Mouse (Mus musculus): ENCODE data around the gene Galnt18. TPM values are rescaled to one million over a fixed set of nuclear protein-coding genes. Genes with fewer than 3 reads are reported as not detected.

Galnt18 gene
- total RNA-seq, 1 experiment = 0.89 TPM

DNA sequence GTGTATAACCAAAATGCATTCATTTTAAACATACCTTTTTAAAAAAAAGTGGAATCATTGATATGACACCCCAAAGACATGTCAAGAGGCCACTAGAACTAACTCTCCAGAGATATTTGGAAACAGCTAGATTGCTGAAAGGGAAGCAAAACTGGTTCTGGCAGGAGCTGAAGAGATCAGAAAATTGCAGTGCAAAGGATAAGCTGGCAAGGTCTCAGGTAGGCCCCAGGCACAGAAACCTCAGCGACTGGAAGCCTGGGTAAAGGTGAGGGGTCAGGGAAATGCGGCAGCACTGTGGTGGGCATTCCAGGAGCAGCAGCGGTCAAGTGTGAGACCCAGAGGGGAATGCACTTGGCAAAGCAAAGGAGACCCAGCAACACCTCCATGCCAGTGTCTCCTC lies 30.0 kb upstream of the Galnt18 start:
- Histone ChIP-seq H3K27ac (ENCODE audit: insufficient read depth, low read depth, low read length, poor library complexity, severe bottlenecking) (no peak overlapping the region), H3K36me3 (ENCODE audit: control insufficient read depth, insufficient read depth, low read length, poor library complexity, severe bottlenecking) (no peaks in the 10 kb centered on the region), H3K4me1 (ENCODE audit: control insufficient read depth in 2 of 2, insufficient read depth in 2 of 2, low read length in 2 of 2, poor library complexity in 1 of 2) (no peaks in the 10 kb centered on the region), H3K9ac (ENCODE audit: insufficient read depth, low read depth, low read length, poor library complexity, severe bottlenecking) (no peak overlapping the region), H3K4me3 (ENCODE audit: insufficient read depth in 1 of 2, low read depth in 1 of 2, low read length in 2 of 2, poor library complexity in 1 of 2, severe bottlenecking in 1 of 2) (no peak overlapping the region), H3K9me3 (ENCODE audit: control insufficient read depth, insufficient read depth, low read depth, low read length) (no peaks in the 10 kb centered on the region)
- DNase-seq (ENCODE audit: low read depth, low spot score) = no peak
- TF ChIP-seq HCFC1 (IDR thresholded peaks at IDR 0.05; ENCODE audit: borderline replicate concordance, insufficient read depth, low read length) (no peak), MAFK (IDR thresholded peaks at IDR 0.05; ENCODE audit: insufficient read depth, low read depth, low read length) (no peak), ZC3H11A (IDR thresholded peaks at IDR 0.05; ENCODE audit: borderline replicate concordance, low read depth, low read length) (no peak), CHD2 (IDR thresholded peaks at IDR 0.05; ENCODE audit: low read depth, low read length) (no peak), ZNF384 (IDR thresholded peaks at IDR 0.05; ENCODE audit: low read depth, low read length) (no peak)
- in situ Hi-C loops (cut with MboI; ENCODE audit: low sequenced_read_pairs in 2 of 2, unreplicated experiment in 2 of 2) = no loop called here

DNA sequence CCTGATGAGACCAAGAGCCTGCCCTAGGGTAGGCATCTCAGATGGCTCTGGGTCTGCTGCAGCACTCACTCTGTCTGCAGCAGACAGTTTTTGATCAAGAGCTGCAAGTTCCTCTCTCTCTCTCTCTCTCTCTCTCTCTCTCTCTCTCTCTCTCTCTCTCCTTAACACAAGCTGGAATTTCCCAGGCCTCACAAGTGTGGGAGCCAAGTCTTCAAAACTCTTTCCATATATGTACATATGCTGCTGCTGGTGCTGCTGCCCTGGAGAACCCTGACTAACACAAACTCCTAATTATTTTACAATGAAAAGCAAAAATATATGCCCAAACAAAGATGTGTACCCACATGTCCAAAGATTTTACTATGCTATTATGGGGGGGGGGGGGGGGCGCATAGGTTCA lies 26.3 kb upstream of the Galnt18 start:
- no peak for TF ChIP-seq MAFK (IDR thresholded peaks at IDR 0.05; ENCODE audit: insufficient read depth, low read depth, low read length)
- H3K27ac ChIP-seq (ENCODE audit: insufficient read depth, low read depth, low read length, poor library complexity, severe bottlenecking) = no peak overlapping the region
- no peaks in the 10 kb centered on the region for H3K36me3 ChIP-seq (ENCODE audit: control insufficient read depth, insufficient read depth, low read length, poor library complexity, severe bottlenecking)
- no peak overlapping the region for H3K4me3 ChIP-seq (ENCODE audit: insufficient read depth in 1 of 2, low read depth in 1 of 2, low read length in 2 of 2, poor library complexity in 1 of 2, severe bottlenecking in 1 of 2)
- no peaks in the 10 kb centered on the region for H3K4me1 ChIP-seq (ENCODE audit: control insufficient read depth in 2 of 2, insufficient read depth in 2 of 2, low read length in 2 of 2, poor library complexity in 1 of 2)
- H3K9ac ChIP-seq (ENCODE audit: insufficient read depth, low read depth, low read length, poor library complexity, severe bottlenecking) = no peak overlapping the region
- in situ Hi-C loops (cut with MboI; ENCODE audit: low sequenced_read_pairs in 2 of 2, unreplicated experiment in 2 of 2) = no loop called here
- DNase-seq (ENCODE audit: low read depth, low spot score) = no peak
- no peaks in the 10 kb centered on the region for H3K9me3 ChIP-seq (ENCODE audit: control insufficient read depth, insufficient read depth, low read depth, low read length)

DNA sequence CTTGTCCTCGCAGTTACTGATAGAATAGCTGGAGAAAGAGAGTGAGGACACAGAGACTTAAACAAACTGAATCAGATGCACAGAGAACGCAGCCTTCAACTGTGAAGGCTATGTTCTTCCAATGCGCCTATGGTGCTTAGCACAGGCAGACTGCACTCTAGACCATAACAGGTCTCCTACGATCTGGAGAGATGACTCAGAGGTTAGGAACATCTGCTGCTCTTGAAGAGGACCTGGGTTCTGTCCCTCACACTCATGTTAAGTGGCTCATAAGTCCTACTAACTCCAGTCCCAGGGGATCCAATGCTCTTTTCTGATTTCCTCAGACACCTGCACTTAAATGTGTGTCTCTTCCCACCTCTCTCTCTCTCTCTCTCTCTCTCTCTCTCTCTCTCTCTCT lies 24.9 kb upstream of the Galnt18 start:
- no peaks in the 10 kb centered on the region for H3K4me1 ChIP-seq (ENCODE audit: control insufficient read depth in 2 of 2, insufficient read depth in 2 of 2, low read length in 2 of 2, poor library complexity in 1 of 2)
- H3K27ac ChIP-seq (ENCODE audit: insufficient read depth, low read depth, low read length, poor library complexity, severe bottlenecking) = no peak overlapping the region
- no peaks in the 10 kb centered on the region for H3K36me3 ChIP-seq (ENCODE audit: control insufficient read depth, insufficient read depth, low read length, poor library complexity, severe bottlenecking)
- no peak overlapping the region for H3K4me3 ChIP-seq (ENCODE audit: insufficient read depth in 1 of 2, low read depth in 1 of 2, low read length in 2 of 2, poor library complexity in 1 of 2, severe bottlenecking in 1 of 2)
- no peak overlapping the region for H3K9ac ChIP-seq (ENCODE audit: insufficient read depth, low read depth, low read length, poor library complexity, severe bottlenecking)
- in situ Hi-C loops (cut with MboI; ENCODE audit: low sequenced_read_pairs in 2 of 2, unreplicated experiment in 2 of 2) = no loop called here
- H3K9me3 ChIP-seq (ENCODE audit: control insufficient read depth, insufficient read depth, low read depth, low read length) = no peaks in the 10 kb centered on the region
- no peak for TF ChIP-seq ZC3H11A (IDR thresholded peaks at IDR 0.05; ENCODE audit: borderline replicate concordance, low read depth, low read length)
- TF ChIP-seq HCFC1 (IDR thresholded peaks at IDR 0.05; ENCODE audit: borderline replicate concordance, insufficient read depth, low read length) = no peak
- no peak for TF ChIP-seq CHD2 (IDR thresholded peaks at IDR 0.05; ENCODE audit: low read depth, low read length)
- TF ChIP-seq ZNF384 (IDR thresholded peaks at IDR 0.05; ENCODE audit: low read depth, low read length) = no peak
- TF ChIP-seq MAFK (IDR thresholded peaks at IDR 0.05; ENCODE audit: insufficient read depth, low read depth, low read length) = no peak
- no peak for DNase-seq (ENCODE audit: low read depth, low spot score)

DNA sequence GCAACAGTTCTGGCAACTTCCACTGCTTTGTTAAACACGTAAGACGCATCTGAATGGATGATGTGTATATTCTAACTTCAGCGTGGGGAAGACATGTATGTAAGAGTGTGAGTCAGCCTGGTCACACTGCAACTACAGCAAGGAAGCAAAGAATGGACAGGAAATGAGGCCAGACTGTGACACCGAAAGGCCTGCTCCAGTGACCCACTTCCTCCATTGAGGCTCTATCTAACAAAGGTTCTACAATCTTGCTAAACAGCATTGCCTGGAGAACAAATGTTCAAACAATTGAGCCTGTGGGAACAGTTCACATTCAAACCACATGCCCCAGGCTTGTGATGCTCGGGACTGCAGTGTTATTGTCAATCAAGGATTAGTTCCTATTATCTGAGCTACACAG lies 21.0 kb upstream of the Galnt18 start:
- in situ Hi-C loops (cut with MboI; ENCODE audit: low sequenced_read_pairs in 2 of 2, unreplicated experiment in 2 of 2) = no loop called here
- Histone ChIP-seq H3K9ac (ENCODE audit: insufficient read depth, low read depth, low read length, poor library complexity, severe bottlenecking) (no peak overlapping the region), H3K36me3 (ENCODE audit: control insufficient read depth, insufficient read depth, low read length, poor library complexity, severe bottlenecking) (no peaks in the 10 kb centered on the region), H3K27ac (ENCODE audit: insufficient read depth, low read depth, low read length, poor library complexity, severe bottlenecking) (no peak overlapping the region), H3K4me1 (ENCODE audit: control insufficient read depth in 2 of 2, insufficient read depth in 2 of 2, low read length in 2 of 2, poor library complexity in 1 of 2) (no peaks in the 10 kb centered on the region), H3K9me3 (ENCODE audit: control insufficient read depth, insufficient read depth, low read depth, low read length) (no peaks in the 10 kb centered on the region), H3K4me3 (ENCODE audit: insufficient read depth in 1 of 2, low read depth in 1 of 2, low read length in 2 of 2, poor library complexity in 1 of 2, severe bottlenecking in 1 of 2) (no peak overlapping the region)
- TF ChIP-seq ZC3H11A (IDR thresholded peaks at IDR 0.05; ENCODE audit: borderline replicate concordance, low read depth, low read length) (no peak), HCFC1 (IDR thresholded peaks at IDR 0.05; ENCODE audit: borderline replicate concordance, insufficient read depth, low read length) (no peak), MAFK (IDR thresholded peaks at IDR 0.05; ENCODE audit: insufficient read depth, low read depth, low read length) (no peak)
- no peak for DNase-seq (ENCODE audit: low read depth, low spot score)

DNA sequence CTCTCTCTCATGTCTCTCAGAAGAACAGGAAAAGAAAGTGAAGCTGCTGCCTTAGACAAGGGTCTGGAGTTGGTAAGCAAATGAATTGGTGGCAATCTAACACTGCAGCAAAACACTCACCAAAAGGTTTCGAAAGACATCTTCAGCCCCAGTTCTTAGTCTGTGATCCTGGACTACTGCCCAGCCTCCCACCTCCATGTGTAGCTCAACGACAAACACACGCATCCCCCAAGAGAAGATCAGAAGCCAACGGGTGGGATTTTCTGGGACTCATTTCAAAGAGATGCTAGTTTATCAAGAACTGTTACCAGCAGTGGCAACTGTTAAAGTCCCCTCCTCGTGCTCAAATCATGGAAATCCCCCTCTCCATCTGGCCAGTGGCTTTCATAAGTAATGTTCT lies 20.3 kb upstream of the Galnt18 start:
- H3K9me3 ChIP-seq (ENCODE audit: control insufficient read depth, insufficient read depth, low read depth, low read length) = no peaks in the 10 kb centered on the region
- no peak overlapping the region for H3K27ac ChIP-seq (ENCODE audit: insufficient read depth, low read depth, low read length, poor library complexity, severe bottlenecking)
- no peaks in the 10 kb centered on the region for H3K4me1 ChIP-seq (ENCODE audit: control insufficient read depth in 2 of 2, insufficient read depth in 2 of 2, low read length in 2 of 2, poor library complexity in 1 of 2)
- no peak overlapping the region for H3K4me3 ChIP-seq (ENCODE audit: insufficient read depth in 1 of 2, low read depth in 1 of 2, low read length in 2 of 2, poor library complexity in 1 of 2, severe bottlenecking in 1 of 2)
- H3K9ac ChIP-seq (ENCODE audit: insufficient read depth, low read depth, low read length, poor library complexity, severe bottlenecking) = no peak overlapping the region
- no peak for DNase-seq (ENCODE audit: low read depth, low spot score)
- in situ Hi-C loops (cut with MboI; ENCODE audit: low sequenced_read_pairs in 2 of 2, unreplicated experiment in 2 of 2) = no loop called here
- no peaks in the 10 kb centered on the region for H3K36me3 ChIP-seq (ENCODE audit: control insufficient read depth, insufficient read depth, low read length, poor library complexity, severe bottlenecking)
- TF ChIP-seq CHD2 (IDR thresholded peaks at IDR 0.05; ENCODE audit: low read depth, low read length) (no peak), MAFK (IDR thresholded peaks at IDR 0.05; ENCODE audit: insufficient read depth, low read depth, low read length) (no peak), HCFC1 (IDR thresholded peaks at IDR 0.05; ENCODE audit: borderline replicate concordance, insufficient read depth, low read length) (no peak), ZC3H11A (IDR thresholded peaks at IDR 0.05; ENCODE audit: borderline replicate concordance, low read depth, low read length) (no peak), ZNF384 (IDR thresholded peaks at IDR 0.05; ENCODE audit: low read depth, low read length) (no peak)

All from ES-E14 (cell line).